Mouse (Mus musculus) ES-E14 (cell line): ENCODE results near the gene Klhl3.

ENCODE experiments used
- HCFC1 ChIP-seq: IDR thresholded peaks from 2 replicates; pipeline ENCODE4 v1.6.1; 2012; ENCODE audit warnings: low read length, inconsistent platforms, borderline replicate concordance; ENCODE audit not compliant: insufficient read depth
- ZNF384 ChIP-seq: IDR thresholded peaks from 2 replicates; pipeline ENCODE4 v1.6.1; 2012; ENCODE audit warnings: low read depth, low read length, inconsistent platforms

- TF ChIP-seq HCFC1 = no peak
- TF ChIP-seq ZNF384 = no peak
Observed at GRCm38 (mm10) chr13:58057953-58058870, 55.2 kb downstream of the Klhl3 start.
